Mouse (Mus musculus) gastrocnemius, postnatal 4 days (tissue): Measurements from ENCODE around the gene Fam57b. TPM values are rescaled to one million over a fixed set of nuclear protein-coding genes. Genes with fewer than 3 reads are reported as not detected.

Source experiments
- DNase-seq, 2 experiments: peaks; one replicate each; pipeline ENCODE4 v3.0.0; 2021 to 2022; ENCODE audit warnings: low spot score in 2 of 2, mixed read lengths in 2 of 2
- total RNA-seq, 2 experiments: library from RNA; stranded (reverse); gene quantifications; 2 replicates each; pipeline ENCODE4 v1.2.3; 2021

Gene Fam57b
- total RNA-seq, 2 experiments from 2014 or later: 8.4 to 11.2 TPM

- no peak for DNase-seq
Observed at GRCm38 (mm10) chr7:126823202-126823711, 25.8 kb downstream of the Fam57b start.

- DNase-seq: no peak
Observed at GRCm38 (mm10) chr7:126823940-126824339, 26.5 kb downstream of the Fam57b start.

DNA sequence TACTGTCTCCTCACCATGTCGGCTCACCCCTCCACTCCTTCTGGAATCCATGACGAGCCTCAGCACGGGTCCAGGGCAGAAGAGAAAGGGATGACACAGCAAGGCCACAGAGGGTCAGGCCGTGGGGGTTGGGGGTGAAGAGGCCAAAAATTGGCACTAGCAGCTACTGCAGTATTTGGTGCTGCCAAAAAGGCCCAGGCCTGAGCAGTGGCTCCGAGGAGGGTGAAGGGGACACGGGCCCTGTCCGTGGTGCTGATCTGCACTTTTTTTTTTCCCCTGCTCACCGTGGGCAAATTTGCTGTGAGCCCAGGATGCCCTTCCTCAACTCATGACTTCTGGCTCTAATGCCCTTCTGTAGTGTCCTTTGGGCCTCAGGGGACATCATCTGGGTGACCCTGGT is 27.9 kb downstream of the Fam57b start:
- no peak for DNase-seq

GRCm38 (mm10) chr7:126825952-126826351 is 28.5 kb downstream of the Fam57b start:
- DNase-seq: no peak

GRCm38 (mm10) chr7:126831539-126831938 is 34.1 kb downstream of the Fam57b start, which contains the start of gene 4930451I11Rik:
4930451I11Rik (minus strand) TSS chr7:126831639.
- no peak for DNase-seq

GRCm38 (mm10) chr7:126832036-126832598 is 34.6 kb downstream of the Fam57b start:
- peak in 1 of 2 experiments; percentile 64 for DNase-seq

DNA sequence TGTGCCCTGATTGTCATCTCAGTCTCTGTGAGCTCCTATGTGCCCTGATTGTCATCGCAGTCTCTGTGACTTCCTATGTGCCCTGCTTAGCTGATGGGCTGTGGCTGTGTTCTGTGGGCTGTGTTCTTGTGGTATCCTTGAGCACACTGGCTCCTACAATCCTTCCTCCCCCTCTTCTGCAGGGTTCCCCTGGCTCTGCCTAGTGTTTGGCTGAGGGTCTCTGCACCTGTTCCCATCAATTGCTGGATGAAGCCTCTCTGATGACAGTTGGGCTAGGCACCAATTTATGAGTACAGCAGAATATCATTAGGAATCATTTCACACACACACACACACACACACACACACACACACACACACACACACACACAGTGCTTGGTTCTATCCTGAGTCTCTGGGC is 35.8 kb downstream of the Fam57b start:
- no peak for DNase-seq

GRCm38 (mm10) chr7:126843276-126843675 is 45.8 kb downstream of the Fam57b start:
- DNase-seq: no peak

GRCm38 (mm10) chr7:126845516-126845915 is 48.0 kb downstream of the Fam57b start:
- no peak for DNase-seq

- DNase-seq: no peak
Observed at GRCm38 (mm10) chr7:126847116-126847420, 49.6 kb downstream of the Fam57b start, which contains the start of gene Doc2a. Doc2a (plus strand) TSS chr7:126847416.

GRCm38 (mm10) chr7:126847421-126848398 is 50.2 kb downstream of the Fam57b start:
- DNase-seq: no peak

DNA sequence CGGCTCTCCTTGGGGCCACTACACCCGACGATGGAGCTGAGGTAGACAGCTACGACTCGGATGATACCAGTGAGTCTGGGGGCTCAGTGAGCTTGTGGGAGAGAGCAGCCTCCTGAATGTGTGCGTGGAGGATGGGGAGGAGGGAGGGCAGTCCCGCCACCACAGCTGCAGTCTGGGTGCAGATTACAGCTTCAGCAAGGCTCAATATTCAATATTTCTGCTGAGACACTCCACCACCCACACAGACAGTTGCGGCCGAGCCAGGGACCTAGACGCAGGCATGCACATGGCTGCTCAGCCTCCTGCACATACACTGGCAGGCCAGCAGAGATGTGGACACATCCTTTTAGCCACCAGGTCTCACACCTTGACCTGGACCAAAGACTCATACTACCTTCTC is 51.3 kb downstream of the Fam57b start:
- DNase-seq: no peak

- no peak for DNase-seq
Observed at GRCm38 (mm10) chr7:126850161-126850560, 52.7 kb downstream of the Fam57b start.

DNA sequence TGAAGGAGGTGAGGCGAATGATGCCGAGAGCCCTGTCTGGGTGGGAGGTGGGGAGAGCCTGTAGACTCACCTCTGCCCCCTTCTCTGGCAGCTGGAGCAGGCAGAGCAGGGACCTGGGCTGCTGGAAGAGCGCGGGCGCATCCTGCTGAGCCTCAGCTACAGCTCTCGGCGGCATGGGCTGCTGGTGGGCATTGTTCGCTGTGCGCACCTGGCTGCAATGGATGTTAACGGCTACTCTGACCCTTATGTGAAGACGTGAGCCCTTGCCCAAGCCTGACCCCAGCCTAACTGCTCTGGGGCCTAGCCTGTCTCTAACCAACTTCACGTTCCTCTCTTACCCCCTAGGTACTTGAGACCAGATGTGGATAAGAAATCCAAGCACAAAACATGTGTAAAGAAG is 53.7 kb downstream of the Fam57b start:
- DNase-seq: no peak

DNA sequence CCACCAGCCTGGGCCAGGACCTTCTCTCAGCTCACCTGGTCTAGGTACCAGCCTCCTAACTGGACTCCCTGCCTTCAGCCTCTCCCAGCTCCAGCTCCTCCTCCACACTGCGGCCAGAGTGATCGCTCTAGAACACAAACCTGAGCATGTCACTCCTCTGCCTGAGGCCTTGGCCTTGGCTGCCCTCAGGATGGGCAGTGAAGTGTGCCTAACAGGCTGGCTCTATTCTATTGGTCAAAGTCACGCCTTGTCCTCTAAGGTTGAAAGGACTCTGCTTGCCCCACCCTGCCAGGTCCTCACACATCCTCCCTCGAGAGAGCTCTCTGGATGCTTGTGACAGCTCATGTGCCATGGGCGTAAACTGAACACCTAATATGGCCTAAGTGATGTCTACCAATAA is 56.0 kb downstream of the Fam57b start:
- DNase-seq: no peak

- DNase-seq: no peak
Observed at GRCm38 (mm10) chr7:126855641-126856040, 58.2 kb downstream of the Fam57b start.

DNA sequence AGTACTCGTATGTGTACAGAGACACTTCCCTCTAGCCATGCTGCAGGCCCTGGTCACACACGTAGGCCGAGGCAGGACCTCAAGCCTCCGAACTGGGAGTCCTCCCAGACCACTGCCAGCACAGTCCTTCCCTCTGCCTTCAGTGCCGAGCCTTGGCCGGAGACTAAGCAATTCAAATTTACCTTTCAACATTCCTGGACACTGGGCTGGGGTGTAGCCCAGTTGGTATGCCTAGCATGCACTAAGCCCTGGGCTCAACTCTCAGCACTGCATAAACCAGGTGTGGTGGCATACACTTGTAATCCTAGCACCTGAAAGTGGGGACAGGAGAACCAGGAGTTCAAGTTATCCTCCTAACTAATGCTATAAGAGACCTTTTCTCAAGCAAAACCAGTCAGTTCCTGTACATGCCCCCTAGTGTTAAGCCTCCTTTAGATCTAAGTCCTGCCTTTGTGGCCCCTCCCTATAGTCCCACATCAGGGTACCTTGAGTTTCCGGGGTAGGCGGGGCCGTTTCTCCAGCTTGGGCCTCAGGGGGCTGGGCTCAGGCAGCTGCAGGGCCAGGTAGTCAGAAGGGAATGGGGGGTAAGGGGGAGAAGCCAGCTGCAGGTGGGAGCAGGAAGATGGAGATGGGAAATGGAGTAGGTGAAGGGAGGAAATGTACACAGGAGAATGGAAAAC is 59.4 kb downstream of the Fam57b start:
- DNase-seq: no peak

- no peak for DNase-seq
Observed at GRCm38 (mm10) chr7:126860987-126861386, 63.5 kb downstream of the Fam57b start.

- DNase-seq: peak; percentile 90 to 96
Observed at GRCm38 (mm10) chr7:126861429-126862130, 64.1 kb downstream of the Fam57b start, which contains the start of gene Hirip3. Hirip3 (plus strand) TSS chr7:126861972.

- DNase-seq: peak; percentile 92 to 96
Observed at GRCm38 (mm10) chr7:126862147-126862784, 64.8 kb downstream of the Fam57b start, which contains the start of gene Ino80e. Ino80e (minus strand) TSS chr7:126862377.
